Mouse (Mus musculus) ovary, adult 18-20 months (tissue): ENCODE data around the gene Elf1.

Experiments
- DNase-seq: peaks from one replicate; pipeline ENCODE4 v3.0.0; 2022; ENCODE audit warnings: low spot score, mixed read lengths

The Elf1 gene

DNA sequence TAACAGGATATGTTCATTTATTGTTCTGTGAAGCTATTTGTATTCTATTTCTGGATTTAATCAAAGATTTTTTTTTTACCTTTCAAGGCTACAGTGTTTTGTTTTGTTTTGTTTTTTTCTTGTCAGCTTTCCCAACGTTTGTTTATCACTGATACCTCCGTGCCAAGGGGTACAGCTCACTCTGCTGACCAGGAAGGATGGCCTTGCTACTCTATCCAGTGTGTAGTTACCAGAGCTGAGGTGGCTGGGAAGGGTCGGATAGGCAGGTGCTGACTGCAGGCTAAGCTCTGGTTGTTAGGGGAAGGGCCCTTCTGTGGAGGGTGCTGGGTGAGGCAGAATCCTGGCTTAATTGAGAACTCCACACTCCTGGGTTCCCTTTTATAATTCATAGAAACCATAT, 9.3 kb downstream of the Elf1 start:
- DNase-seq = no peak

GRCm38 (mm10) chr14:79494349-79494748, 13.4 kb downstream of the Elf1 start:
- no peak for DNase-seq

GRCm38 (mm10) chr14:79499326-79499725, 18.3 kb downstream of the Elf1 start:
- DNase-seq = no peak

DNA sequence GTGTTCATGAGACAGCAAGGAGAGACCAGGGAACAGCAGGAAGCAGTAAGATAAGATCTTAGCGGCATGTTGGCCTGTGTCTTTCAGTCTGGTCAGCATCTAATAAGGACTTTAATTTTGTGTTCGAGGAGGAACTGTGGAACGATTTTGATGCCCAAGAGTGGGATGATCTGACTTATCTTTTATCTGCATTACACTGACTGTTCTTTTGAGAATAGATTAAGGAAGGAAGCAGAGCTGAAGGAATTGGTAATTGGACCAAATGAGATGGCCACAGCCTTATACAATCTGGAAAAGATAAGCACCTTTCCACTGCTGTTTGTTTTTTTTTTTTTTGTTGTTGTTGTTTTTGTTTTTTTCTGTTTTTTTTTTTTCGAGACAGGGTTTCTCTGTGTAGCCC, 19.8 kb downstream of the Elf1 start:
- no peak for DNase-seq

DNA sequence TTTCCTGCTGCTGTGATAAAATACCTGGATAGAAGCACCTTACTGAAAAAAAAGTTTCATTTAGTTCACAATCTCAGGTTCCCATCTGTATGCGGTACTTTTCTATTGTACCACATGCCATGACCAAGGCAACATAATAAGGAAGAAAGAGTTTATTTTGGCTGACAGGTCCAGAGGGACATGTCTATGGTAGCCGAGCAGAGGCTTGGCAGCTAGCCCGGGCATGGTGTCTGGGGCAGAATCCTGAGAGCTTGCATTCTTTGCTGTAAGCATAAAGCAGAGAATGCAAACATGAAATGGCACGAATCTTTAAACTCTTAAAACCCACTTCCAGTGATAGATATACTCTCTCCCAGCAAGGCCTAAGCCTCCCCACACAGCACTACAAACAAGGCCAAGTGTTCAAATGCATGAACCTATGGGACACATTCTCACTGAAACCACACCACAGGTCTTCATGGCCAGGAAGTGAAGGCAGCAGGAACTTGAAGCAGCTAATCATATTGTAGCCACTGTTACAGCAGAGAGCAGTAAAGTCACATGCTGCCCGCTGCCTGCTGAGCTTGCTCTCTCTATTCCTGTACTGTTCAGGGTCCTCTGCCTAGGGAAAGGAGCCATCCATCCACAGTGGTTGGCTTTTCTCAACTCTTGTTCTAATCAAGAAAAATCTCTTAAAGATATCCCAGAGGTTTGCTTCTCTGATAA, 22.5 kb downstream of the Elf1 start:
- DNase-seq = no peak

GRCm38 (mm10) chr14:79504246-79505006, 23.4 kb downstream of the Elf1 start:
- DNase-seq = no peak

DNA sequence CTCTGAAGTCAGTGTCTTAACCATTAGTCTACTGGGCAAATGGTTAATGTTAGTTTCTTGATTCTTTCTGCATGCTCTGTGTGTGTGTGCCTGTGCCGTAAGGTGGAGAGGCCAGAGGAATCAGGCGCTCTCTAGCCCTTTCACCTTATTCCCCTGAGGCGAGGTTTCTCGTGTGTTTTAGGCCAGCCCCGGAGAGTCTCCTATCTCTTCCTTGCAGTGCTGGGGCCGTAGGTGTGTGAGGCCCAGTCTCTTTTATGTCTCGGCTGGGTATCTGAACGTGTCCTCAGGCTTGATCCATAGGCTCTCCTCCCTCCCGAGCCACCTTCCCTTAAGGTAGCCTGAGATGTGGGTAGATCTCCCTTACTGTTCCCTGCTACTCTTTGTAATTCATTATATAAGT, 25.2 kb downstream of the Elf1 start:
- no peak for DNase-seq

- DNase-seq = no peak
Measured at GRCm38 (mm10) chr14:79507846-79508245, 26.9 kb downstream of the Elf1 start.

DNA sequence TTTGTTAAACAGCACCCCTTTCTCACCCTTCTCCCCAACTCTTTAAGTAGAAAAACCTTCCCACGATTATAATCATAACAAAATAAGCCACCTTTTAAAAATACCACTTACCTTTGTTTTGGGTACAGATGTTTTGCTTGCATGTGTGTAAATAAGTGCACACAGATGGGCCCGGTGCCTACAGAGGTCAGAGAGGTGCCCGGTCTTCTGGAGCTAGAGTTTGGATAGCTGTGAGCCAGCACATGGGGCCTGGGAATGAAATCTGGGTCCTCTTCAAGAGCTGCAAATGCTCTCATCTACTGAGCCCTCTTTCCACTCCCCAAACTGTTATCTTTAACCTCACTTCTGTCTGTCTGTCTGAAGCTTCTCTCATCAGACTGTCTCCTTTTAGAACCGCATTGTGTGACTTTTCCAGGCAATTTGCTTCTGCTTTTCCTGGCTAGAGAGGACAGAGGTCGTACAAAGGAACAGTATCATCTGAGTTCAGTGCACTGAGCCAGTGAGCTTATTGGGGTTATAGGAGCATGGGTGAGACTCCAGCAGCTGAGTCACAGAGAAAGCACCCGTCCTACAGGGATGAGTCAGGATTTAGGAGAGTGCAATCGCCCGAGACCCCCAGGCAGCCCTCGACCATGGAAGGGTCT, 27.8 kb downstream of the Elf1 start:
- DNase-seq = no peak

DNA sequence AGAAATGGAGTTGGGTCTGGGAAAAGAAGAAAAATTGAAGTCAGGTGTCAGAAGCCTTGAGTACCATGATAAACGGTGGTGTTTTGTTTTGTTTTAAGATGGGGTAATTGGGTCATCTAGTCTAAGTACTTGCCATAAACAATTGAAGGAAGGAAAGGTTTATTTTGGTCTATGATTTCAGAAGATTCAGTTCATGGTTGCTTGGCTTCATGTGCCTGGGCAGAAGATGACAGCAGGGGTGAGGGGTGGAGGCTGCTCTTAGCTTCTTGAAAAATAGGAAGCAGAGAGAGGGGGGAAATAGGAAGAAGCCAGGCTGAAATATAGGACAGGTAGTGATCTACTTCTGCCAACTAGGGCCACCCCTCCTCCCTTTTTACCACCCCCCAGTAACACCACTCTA, 30.5 kb downstream of the Elf1 start:
- no peak for DNase-seq

- no peak for DNase-seq
Measured at GRCm38 (mm10) chr14:79513951-79514350, 33.0 kb downstream of the Elf1 start.

DNA sequence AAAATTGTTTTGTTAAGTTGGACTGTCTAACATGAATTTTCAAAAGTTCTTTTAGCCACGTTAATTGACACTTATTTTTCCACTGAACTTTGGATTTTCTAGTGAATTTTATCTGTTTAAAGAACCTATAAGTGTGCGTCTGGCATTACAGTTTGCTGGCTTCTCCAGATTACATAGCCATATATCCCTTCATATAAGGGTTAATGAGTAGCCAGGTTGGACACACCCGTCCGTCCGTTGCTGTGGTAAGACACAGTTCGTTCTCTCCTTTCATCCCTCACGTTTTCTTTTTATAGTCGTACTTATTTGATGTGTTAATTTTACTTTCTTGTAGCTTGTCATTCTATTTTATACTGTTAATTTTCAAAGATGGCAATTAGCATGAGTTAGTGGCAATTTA, 34.1 kb downstream of the Elf1 start:
- DNase-seq = no peak

DNA sequence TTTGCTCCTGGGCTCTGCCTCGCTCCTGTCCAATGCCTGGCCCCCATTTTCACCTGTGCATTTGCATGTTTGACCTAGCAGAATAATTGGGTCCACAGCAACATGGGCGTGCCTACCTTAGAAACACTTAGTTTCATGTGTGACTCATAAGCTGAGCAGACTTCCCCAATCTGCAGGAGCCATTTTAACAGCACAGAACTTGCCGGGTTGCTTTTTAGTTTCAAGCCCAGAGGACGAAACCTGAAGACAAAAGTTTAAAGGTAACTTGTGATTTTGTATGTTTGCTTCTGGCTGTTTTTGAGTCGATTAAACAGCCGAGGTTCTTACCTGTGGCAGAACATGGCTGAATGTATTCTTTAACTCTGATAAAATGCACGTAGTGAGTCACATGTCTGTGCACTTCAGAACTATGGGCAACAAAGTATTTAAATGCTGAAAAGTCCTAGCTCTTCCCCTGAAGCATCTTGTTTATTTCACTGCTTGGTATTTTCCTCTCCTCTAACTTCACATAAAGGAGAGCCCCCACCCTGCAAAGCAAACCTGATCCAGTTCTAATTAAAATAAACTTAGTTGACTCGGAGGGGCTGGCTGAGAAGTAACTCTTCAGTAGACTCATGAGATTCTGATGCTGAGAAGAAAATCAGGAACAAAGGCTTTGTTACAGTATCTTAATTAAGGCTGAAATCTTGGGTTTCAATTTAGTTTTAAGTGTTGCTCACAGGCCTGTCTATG, 34.7 kb downstream of the Elf1 start:
- DNase-seq = no peak

GRCm38 (mm10) chr14:79516243-79516610, 35.2 kb downstream of the Elf1 start:
- no peak for DNase-seq

DNA sequence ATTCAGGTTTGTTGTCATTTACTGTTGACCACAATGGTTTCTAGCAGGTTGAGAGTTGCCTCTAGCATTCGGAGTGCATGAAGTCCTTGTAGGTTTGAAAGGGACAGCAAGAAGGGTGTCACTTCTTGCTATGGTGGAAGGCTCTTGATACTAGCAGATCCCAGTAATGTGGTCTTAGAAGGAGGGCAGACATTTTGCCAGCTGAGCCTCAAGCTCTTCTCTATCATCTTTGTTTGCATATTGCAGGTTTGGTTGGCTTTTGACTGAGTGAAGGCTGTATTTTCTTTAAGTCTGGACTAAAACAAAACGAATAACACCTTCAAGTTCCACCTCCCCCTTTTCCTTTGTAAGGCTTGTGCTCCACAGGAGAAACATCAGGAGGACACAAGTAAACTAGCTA, 35.8 kb downstream of the Elf1 start:
- no peak for DNase-seq

- DNase-seq = no peak
Measured at GRCm38 (mm10) chr14:79517185-79517740, 36.3 kb downstream of the Elf1 start.

- no peak for DNase-seq
Measured at GRCm38 (mm10) chr14:79518123-79518522, 37.1 kb downstream of the Elf1 start.

- no peak for DNase-seq
Measured at GRCm38 (mm10) chr14:79518761-79519662, 38.0 kb downstream of the Elf1 start.

- no peak for DNase-seq
Measured at GRCm38 (mm10) chr14:79519663-79519975, 38.6 kb downstream of the Elf1 start.

DNA sequence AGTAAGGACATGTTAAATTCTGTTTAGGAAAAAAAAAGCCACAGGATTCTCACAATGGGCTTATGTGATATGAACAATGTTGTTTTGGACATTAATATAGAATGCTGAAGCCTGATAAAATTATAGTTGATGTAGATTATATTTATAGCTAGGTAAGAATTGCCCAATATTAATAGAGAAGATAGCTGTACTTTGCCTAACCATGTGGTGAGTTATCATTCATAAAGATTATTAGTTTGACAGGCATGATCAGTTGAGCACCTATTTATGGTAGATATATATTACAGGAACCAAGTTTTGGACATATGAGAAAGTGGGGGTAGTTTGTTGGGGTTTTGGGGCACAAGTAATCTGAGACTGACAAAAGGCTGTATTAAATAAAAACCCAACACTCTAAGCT, 39.6 kb downstream of the Elf1 start:
- DNase-seq = no peak

DNA sequence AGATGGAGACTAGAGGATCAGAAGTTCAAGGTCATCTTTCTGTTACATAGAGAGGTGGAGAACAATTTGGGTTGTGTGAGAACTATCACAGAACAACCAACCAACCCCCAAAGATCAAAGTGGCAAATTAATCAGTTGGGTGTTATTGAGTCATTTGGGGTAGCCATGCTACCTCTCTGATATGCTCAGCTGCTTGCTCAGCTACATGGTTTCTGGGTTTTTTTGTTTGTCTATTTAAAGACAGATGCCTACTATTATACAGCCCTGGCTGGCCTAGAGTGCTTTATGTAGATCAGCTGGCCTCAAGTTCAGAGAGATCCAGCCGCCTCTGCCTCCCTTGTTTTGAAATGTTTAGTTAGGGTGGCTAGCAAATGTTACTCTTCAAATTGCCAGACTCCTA, 40.1 kb downstream of the Elf1 start:
- DNase-seq = no peak
